Mouse (Mus musculus): ENCODE results near the gene Ugt1a7c.

GRCm38 (mm10) chr1:88253106-88253505, 158.2 kb downstream of the Ugt1a7c start:
- TF ChIP-seq UBTF (IDR thresholded peaks at IDR 0.05; ENCODE audit: borderline replicate concordance, insufficient read depth, low read depth, low read length) = no peak
- no peak for TF ChIP-seq ZMIZ1 (IDR thresholded peaks at IDR 0.05; ENCODE audit: low read depth, low read length)
- no peak for TF ChIP-seq MYC (IDR thresholded peaks at IDR 0.05; ENCODE audit: low read depth, low read length)
- no peak for TF ChIP-seq RCOR1 (IDR thresholded peaks at IDR 0.05; ENCODE audit: low read depth, low read length)
- TF ChIP-seq TCF12 (IDR thresholded peaks at IDR 0.05; ENCODE audit: low read depth, low read length) = no peak
- TF ChIP-seq CTCF (IDR thresholded peaks at IDR 0.05 in 2 of 3, conservative IDR thresholded peaks at IDR 0.05 in 1 of 3; ENCODE audit: control insufficient read depth in 1 of 3, insufficient read depth in 1 of 3, low read depth in 2 of 3, low read length in 3 of 3, poor library complexity in 1 of 3, severe bottlenecking in 1 of 3) = no peak
- no peak for TF ChIP-seq E2F4 (IDR thresholded peaks at IDR 0.05; ENCODE audit: borderline replicate concordance, low read depth, low read length)
